Mouse (Mus musculus): ENCODE data around the gene Gpc6. TPM values are rescaled to one million over a fixed set of nuclear protein-coding genes. Genes with fewer than 3 reads are reported as not detected.

The Gpc6 gene
- total and polyA plus RNA-seq, 3 experiments, result not detected

- Histone ChIP-seq H3K27ac (ENCODE audit: control insufficient read depth, low read depth, low read length) (no peak overlapping the region), H3K4me3 (ENCODE audit: control insufficient read depth in 1 of 2, insufficient read depth in 1 of 2, low read depth in 2 of 2, low read length in 2 of 2) (no peak overlapping the region), H3K36me3 (ENCODE audit: control insufficient read depth in 1 of 2, insufficient read depth in 2 of 2, low read length in 2 of 2) (no peaks in the 10 kb centered on the region), H3K79me2 (ENCODE audit: control insufficient read depth, insufficient read depth, low read length, poor library complexity) (no peaks in the 10 kb centered on the region), H3K4me1 (ENCODE audit: control insufficient read depth in 1 of 2, insufficient read depth in 2 of 2, low read length in 2 of 2) (no peaks in the 10 kb centered on the region), H3K9ac (ENCODE audit: control insufficient read depth, low read depth, low read length, poor library complexity, severe bottlenecking) (no peak overlapping the region), H3K27me3 (ENCODE audit: control insufficient read depth in 1 of 2, insufficient read depth in 2 of 2, low read length in 2 of 2) (no peaks in the 10 kb centered on the region), H3K9me3 (replicated peaks; ENCODE audit: insufficient read depth, low read length) (no peaks in the 10 kb centered on the region)
- no peak for TF ChIP-seq NELFE (IDR thresholded peaks at IDR 0.05; ENCODE audit: low read depth, low read length)
- no peak for TF ChIP-seq GABPA (IDR thresholded peaks at IDR 0.05; ENCODE audit: low read depth, low read length)
- no peak for TF ChIP-seq ELF1 (IDR thresholded peaks at IDR 0.05; ENCODE audit: low read depth, low read length)
- no peak for TF ChIP-seq UBTF (IDR thresholded peaks at IDR 0.05; ENCODE audit: borderline replicate concordance, insufficient read depth, low read depth, low read length)
- no peak for TF ChIP-seq NRF1 (IDR thresholded peaks at IDR 0.05; ENCODE audit: insufficient read depth, low read depth, low read length, poor library complexity, severe bottlenecking)
- no peak for TF ChIP-seq SMC3 (IDR thresholded peaks at IDR 0.05; ENCODE audit: low read depth, low read length)
- no peak for TF ChIP-seq TBP (IDR thresholded peaks at IDR 0.05; ENCODE audit: low read depth, low read length)
- TF ChIP-seq GATA1 (IDR thresholded peaks at IDR 0.05; ENCODE audit: low read depth, low read length), result no peak
- TF ChIP-seq USF2 (IDR thresholded peaks at IDR 0.05; ENCODE audit: borderline replicate concordance in 1 of 2, insufficient read depth in 1 of 2, low read depth in 1 of 2, low read length in 2 of 2), result no peak
- TF ChIP-seq RAD21 (IDR thresholded peaks at IDR 0.05; ENCODE audit: low read depth, low read length), result no peak
- TF ChIP-seq MAX (IDR thresholded peaks at IDR 0.05; ENCODE audit: low read length), result no peak
- no peak for TF ChIP-seq MYB (IDR thresholded peaks at IDR 0.05; ENCODE audit: low read depth, low read length)
- no peak for DNase-seq (ENCODE audit: low read depth, low spot score)
Observed at GRCm38 (mm10) chr14:117340549-117340948, 415.4 kb downstream of the Gpc6 start.

DNA sequence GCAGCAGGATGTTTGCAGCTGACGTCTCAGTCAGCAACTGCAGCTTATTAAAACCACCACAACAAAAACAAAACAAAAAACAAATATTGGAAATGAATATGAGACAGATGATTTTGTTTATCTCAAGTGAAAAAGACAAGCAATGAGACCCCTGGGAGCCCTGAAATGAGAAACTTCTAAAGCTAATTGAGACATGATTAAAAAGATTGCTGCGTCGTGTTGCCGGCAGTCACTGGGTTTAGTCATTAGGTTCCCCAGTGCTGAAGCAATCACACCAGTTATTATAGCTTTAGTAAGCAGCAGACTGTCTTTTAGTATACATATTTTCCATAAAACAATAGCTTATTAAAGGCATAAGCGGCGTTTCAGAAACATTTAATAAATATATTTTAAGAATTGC lies 419.4 kb downstream of the Gpc6 start:
- no peak for TF ChIP-seq RCOR1 (IDR thresholded peaks at IDR 0.05; ENCODE audit: low read depth, low read length)
- TF ChIP-seq ZMIZ1 (IDR thresholded peaks at IDR 0.05; ENCODE audit: low read depth, low read length), result no peak
- TF ChIP-seq MAX (IDR thresholded peaks at IDR 0.05; ENCODE audit: low read length), result no peak
- no peak for TF ChIP-seq UBTF (IDR thresholded peaks at IDR 0.05; ENCODE audit: borderline replicate concordance, insufficient read depth, low read depth, low read length)
- TF ChIP-seq HCFC1 (IDR thresholded peaks at IDR 0.05; ENCODE audit: low read depth, low read length), result no peak
- no peak overlapping the region for H3K27ac ChIP-seq (ENCODE audit: control insufficient read depth, low read depth, low read length)
- H3K79me2 ChIP-seq (ENCODE audit: control insufficient read depth, insufficient read depth, low read length, poor library complexity), result no peaks in the 10 kb centered on the region
- no peaks in the 10 kb centered on the region for H3K4me1 ChIP-seq (ENCODE audit: control insufficient read depth in 1 of 2, insufficient read depth in 2 of 2, low read length in 2 of 2)
- H3K27me3 ChIP-seq (ENCODE audit: control insufficient read depth in 1 of 2, insufficient read depth in 2 of 2, low read length in 2 of 2), result no peaks in the 10 kb centered on the region
- no peak for DNase-seq (ENCODE audit: low read depth, low spot score)
- no peaks in the 10 kb centered on the region for H3K36me3 ChIP-seq (ENCODE audit: control insufficient read depth in 1 of 2, insufficient read depth in 2 of 2, low read length in 2 of 2)
- H3K4me3 ChIP-seq (ENCODE audit: control insufficient read depth in 1 of 2, insufficient read depth in 1 of 2, low read depth in 2 of 2, low read length in 2 of 2), result no peak overlapping the region
- H3K9ac ChIP-seq (ENCODE audit: control insufficient read depth, low read depth, low read length, poor library complexity, severe bottlenecking), result no peak overlapping the region
- no peaks in the 10 kb centered on the region for H3K9me3 ChIP-seq (replicated peaks; ENCODE audit: insufficient read depth, low read length)
